Mouse (Mus musculus): ENCODE data around the gene Prrg2.
"Not testable (repeated sequence)": the region's sequence is repeated elsewhere in the genome, so short reads cannot be mapped to it uniquely, and the experiment has no call there.

The Prrg2 gene

GRCm38 (mm10) chr7:45062239-45062835 is at the start of gene Prrg2, which contains the start of gene Nosip:
Prrg2 (minus strand) TSS chr7:45062677.
Nosip (plus strand) TSS chr7:45062429.
- DNase-seq: peak; percentile 95

- no peak for DNase-seq
Observed at GRCm38 (mm10) chr7:45111940-45112339, 49.5 kb upstream of the Prrg2 start.

DNA sequence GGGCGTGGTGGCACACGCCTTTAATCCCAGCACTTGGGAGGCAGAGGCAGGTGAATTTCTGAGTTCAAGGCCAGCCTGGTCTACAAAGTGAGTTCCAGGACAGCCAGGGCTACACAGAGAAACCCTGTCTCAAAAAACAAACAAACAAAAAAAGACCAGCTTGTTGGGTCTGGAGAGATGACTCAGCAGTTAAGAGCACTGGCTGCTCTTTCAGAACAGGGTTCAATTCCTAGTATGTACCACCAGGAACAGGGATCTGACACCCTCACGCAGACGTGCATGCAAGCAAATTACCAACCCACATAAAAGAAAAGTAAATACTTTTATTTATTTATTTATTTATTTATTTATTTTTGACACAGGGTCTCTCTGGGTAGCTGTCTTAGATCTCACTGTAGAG is 47.6 kb upstream of the Prrg2 start:
- not testable (repeated sequence) for DNase-seq

GRCm38 (mm10) chr7:45107052-45107645 is 44.7 kb upstream of the Prrg2 start:
- DNase-seq: no peak

- no peak for DNase-seq
Observed at GRCm38 (mm10) chr7:45106441-45106840, 44.0 kb upstream of the Prrg2 start.

DNA sequence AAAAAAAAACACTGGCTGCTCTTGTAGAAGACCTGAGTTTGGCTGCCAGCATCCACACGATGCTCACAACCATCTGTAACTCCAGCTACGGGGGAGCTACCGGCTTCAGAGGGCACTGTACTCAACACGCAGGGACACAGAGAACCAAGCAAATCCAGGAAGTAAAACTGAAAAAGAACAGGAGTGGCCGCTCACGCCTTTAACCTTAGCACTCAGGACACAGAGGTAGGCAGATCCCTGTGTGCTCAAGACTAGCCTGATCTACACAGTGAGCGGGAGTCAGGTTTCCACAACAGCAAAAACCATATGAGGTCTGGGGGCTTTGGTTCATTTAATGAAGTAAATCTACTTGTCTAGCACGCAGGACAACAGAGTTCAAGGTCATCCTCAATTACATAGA is 43.0 kb upstream of the Prrg2 start:
- no peak for DNase-seq

GRCm38 (mm10) chr7:45104941-45105340 is 42.5 kb upstream of the Prrg2 start:
- no peak for DNase-seq

DNA sequence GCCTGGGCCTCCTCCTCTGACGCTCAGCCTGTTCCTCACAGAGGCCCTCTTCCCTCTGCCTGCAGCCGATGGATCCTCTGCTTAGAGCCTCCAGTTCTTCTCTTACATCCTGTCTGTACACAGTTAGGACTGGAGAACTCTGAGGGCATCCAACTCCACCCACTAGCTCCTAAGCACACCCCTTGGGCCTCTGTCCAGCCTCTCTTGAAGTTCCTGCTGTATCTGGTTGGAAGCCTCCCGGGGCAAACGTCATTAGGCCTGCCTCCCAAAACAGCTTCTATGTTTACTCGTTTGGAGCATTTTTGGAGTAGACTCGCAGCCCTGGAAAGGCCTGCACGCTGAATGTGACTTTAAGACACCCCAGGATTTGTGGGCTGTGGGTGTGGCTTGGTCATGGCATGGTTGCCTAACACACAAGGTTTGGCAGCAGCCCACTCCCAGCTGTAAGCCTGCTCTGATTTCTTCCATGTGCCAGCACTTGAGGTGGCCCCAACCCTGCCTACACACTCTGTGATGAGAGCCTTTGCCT is 41.2 kb upstream of the Prrg2 start, which contains the start of gene Fcgrt:
Gene Fcgrt (minus strand): TSS at position 200 of the 529 bp plus-strand sequence.
- peak; percentile 76 for DNase-seq

- no peak for DNase-seq
Observed at GRCm38 (mm10) chr7:45102940-45103585, 40.6 kb upstream of the Prrg2 start.

DNA sequence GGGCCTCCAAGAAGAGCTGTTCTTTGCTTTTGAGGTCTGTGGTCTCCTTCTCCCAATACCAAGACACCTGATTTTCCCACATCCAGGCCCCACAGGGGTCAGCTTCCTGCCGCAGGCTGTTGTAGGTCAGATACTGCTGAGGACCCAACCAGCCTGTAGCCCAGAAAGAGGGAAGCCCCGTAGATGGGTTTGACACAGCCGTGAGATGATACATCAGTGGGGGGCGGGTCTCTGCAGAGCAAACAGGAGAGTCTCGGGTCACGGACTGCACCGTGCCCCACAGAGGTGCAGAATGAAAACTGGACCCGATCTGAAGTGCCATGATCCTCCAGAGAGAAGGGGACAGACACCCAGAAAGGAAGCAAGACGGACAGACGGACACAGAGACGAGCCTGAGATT is 40.0 kb upstream of the Prrg2 start:
- no peak for DNase-seq

GRCm38 (mm10) chr7:45100046-45100445 is 37.6 kb upstream of the Prrg2 start:
- DNase-seq: no peak

GRCm38 (mm10) chr7:45098541-45099240 is 36.2 kb upstream of the Prrg2 start:
- no peak for DNase-seq

GRCm38 (mm10) chr7:45097479-45097878 is 35.0 kb upstream of the Prrg2 start:
- no peak for DNase-seq

DNA sequence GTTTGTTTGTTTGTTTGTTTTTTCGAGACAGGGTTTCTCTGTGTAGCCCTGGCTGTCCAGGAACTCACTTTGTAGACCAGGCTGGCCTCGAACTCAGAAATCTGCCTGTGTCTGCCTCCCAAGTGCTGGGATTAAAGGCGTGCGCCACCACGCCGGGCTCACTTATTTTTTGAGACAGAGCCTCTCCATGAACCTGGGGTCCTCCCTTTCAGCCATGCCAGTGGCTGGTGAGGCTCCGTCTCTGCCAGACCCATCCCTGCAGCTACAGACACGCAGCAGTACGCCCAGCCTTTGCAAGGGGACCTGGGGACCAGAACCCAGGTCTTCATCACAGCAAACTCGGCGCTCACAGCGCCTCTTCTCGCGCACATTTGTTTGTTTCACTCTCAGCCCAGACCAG is 33.5 kb upstream of the Prrg2 start:
- not testable (repeated sequence) for DNase-seq

- no peak for DNase-seq
Observed at GRCm38 (mm10) chr7:45095367-45095766, 32.9 kb upstream of the Prrg2 start.

DNA sequence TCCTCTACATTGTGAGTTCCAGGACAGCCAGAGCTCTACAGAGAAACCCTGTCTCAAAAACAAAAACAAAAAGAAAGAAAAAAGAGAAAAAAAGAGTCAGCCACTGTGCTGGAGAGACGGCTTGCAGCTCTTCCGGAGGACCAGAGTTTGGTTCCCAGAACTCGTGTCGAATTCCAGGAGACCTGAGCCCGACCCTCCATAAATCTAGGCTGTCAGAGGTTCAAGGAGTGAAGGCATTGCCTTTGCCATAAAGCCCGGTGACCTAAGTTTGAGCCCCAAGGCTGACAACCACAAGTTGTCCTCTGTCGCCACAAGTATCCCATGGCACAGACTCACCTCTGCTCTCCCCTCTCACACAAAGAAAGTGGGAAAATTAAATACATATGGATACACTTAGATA is 31.6 kb upstream of the Prrg2 start:
- DNase-seq: no peak

DNA sequence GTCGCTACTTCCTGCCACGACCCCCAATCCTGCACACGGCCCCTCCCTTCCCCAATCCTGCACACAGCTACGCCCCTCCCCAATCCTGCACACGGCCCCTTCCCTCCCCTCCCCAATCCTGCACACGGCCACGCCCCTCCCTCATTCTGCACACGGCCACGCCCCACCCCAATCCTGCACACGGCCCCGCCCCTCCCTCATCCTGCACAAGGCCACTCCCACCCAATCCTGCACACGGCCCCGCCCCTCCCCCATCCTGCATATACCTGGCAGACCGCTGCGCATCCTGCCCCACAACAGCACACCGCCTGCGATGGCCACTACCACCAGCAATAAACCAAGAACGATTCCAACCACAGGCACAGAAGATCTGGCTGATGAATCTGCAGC is 31.0 kb upstream of the Prrg2 start:
- DNase-seq: no peak

DNA sequence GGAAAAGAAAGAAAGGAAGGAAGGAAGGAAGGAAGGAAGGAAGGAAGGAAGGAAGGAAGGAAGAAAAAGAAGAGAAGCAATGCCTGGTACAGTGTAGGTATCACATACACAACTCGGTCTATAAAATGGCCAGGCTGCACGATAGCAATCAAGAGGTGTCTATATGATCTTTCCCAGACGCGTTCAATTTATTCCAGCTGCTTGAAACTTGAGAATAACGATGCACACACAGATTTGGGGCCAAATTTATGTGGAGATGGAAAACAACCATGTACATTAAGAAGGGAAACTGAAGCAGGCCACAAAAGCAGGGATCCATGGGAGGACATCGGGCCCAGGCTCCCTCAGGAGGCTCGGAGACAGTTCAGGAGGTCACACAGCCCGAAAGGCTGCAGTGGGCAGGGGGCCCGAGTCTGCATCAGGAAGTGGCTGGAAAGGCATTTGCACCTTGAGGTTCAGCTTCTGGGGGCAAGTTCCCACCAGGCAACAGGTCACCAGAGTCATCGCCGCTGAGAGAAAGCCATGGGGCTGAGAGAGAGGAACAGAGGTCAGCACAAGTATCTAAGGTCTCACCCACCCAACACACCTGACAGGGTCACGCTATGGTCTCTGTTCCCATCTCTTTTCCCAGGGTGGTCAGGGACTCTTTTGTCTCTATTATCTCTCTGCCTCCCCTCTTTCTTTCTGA is 30.5 kb upstream of the Prrg2 start:
- no peak for DNase-seq

GRCm38 (mm10) chr7:45092048-45092447 is 29.6 kb upstream of the Prrg2 start, which contains the start of gene Rcn3:
Rcn3 (minus strand) TSS chr7:45092221.
- DNase-seq: no peak

DNA sequence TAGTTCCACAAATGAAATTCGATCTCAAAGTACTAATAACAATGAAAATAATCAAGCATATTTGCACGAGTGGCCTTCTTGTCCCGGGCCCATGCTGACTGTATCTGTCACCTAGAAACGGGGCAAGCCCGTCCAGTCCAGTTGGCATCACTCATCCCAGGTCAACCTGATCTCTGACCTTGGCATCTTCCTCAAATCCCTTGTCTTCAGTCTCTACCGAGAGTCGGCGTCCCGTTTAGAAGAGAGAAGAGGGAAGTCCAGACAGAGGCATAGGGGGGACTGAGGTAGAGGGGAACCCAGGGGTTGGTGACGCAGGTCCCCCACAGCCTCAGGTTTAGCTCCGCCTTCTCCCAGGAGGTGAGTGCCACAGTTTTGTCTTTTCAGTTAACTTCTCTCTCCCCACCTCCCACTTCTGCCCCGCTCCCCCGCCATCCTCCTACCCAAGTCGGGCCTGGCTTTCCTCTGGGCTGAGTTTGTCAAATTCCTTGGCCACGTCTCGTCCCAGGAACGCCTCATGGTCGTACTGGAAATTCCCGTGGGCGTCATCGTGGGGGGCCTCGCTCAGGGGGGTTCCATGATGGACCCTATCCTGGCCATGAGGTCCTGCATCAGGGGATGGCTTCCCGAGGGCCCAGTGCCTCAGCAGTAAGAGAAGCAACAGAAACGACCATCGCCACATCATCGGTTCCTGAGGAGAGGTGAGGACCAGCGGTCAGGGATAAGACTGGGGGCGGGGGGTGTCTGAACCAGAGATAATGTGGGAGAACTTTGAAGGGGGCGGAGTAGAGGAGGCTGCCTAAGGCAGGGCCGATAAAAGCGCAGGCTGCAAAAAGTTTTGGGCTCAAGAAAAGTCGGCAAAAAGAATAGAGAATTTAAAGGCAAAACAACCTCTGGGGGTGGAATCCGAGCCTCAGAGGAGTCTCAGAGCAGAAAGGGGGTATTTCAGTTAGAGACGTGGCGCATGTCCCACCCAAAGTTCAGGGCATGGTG is 28.8 kb upstream of the Prrg2 start:
- DNase-seq: no peak

- DNase-seq: no peak
Observed at GRCm38 (mm10) chr7:45090251-45090977, 27.9 kb upstream of the Prrg2 start.
